Mouse (Mus musculus) kidney, postnatal 36 days (tissue): ENCODE data around the gene Best2.

Experiments
- DNase-seq, 2 experiments: peaks; one replicate each; pipeline ENCODE4 v3.0.0; 2021 to 2022; ENCODE audit warnings: mixed read lengths in 2 of 2

Gene Best2

GRCm38 (mm10) chr8:85021514-85022055 lies 7.3 kb upstream of the Best2 start:
- DNase-seq, result no peak

GRCm38 (mm10) chr8:85017209-85017608 lies 2.9 kb upstream of the Best2 start:
- DNase-seq, result no peak

- no peak for DNase-seq
Observed at GRCm38 (mm10) chr8:85016724-85017123, 2.4 kb upstream of the Best2 start.

GRCm38 (mm10) chr8:85013230-85013840 lies 996 bp downstream of the Best2 start:
- peak; percentile 84 to 89 for DNase-seq

GRCm38 (mm10) chr8:85011242-85011641 lies 3.1 kb downstream of the Best2 start:
- DNase-seq, result peak in 1 of 2 experiments; percentile 21

- DNase-seq, result peak; percentile 33 to 73
Observed at GRCm38 (mm10) chr8:85007686-85008085, 6.6 kb downstream of the Best2 start.

DNA sequence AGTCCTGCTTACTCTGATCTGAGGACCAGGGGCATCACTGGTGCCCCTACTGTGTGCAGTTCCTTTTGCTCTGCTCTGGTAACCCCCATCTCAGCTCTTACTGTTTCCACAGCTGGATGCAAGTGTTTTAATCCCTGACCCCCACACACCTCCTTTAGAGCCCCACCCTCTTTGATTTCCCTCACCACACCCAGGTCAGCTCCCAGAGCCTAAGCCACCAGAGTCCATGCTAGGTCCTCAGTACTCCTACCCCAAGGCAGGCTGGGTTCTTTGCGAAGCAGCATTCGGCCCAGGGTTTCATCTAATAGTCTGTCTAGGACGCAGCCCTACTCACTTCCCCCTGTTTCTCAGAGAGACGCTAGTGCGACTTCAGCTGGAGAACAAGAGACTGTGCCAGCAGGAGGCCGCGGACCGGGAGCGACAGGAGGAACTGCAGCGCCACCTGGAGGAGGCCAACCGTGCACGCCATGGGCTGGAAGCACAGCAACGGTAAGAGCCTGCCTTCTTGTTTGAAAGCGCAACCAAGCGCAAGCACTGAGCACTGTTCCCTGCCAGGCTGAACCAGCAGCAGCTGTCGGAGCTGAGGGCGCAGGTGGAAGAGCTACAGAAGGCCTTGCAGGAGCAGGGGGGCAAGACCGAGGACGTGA lies 16.6 kb downstream of the Best2 start:
- peak; percentile 91 to 97 for DNase-seq

GRCm38 (mm10) chr8:84996978-84997377 lies 17.4 kb downstream of the Best2 start:
- DNase-seq, result no peak

DNA sequence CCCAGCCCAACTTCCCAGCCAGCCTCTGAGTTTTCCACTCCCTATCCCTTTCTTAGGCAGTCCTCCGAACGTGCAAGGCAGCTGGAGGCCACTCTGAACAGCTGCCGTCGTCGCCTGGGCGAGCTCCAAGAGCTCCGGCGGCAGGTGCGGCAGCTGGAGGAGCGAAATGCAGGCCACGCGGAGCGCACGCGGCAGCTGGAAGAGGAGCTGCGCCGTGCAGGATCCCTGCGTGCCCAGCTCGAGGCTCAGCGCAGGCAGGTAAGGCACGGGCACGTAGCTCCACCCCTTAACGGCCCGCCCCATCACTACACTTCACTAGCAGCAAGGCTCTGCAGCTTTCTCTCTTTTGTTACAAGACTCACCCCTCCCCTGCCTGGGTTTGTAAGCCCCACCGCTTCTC lies 18.7 kb downstream of the Best2 start:
- no peak for DNase-seq

DNA sequence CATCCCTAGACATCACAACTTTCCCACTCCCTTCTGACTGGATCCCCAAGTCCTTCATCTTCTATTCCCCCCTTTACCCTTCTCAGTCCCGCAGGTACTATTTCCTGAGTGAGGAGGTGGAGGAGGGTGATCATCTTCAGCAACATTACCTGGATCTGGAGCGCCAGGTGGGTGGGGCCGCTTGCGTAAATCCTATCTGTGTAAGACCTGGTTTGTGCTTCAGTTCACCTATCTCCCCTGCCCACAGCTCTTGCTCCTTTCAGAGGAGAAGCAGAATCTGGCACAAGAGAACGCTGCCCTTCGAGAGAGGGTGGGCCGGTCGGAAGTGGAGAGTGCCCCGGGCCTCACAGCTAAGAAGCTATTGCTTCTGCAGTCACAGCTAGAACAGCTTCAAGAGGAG lies 20.0 kb downstream of the Best2 start:
- no peak for DNase-seq

DNA sequence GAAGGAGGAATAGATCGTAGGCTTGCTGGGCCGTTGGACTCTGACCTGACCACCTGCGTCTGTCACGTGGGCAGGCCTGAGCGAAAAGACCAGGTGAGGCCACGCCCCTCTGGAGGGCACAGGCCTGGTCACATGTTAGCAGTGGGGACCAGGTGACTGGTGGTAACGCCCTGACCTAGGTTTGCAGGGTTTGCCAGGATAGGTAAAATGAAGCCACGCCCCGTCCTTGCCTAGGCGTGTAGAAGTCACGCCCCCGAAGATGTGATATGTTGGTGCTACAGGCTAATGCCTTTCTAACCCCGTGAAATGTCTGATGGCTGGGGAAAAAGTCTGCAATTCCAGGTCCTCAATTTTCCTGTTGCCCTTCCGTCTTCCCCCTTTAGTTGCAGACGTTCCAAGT lies 23.5 kb downstream of the Best2 start:
- peak; percentile 95 to 97 for DNase-seq

- DNase-seq, result peak; percentile 98 to 99
Observed at GRCm38 (mm10) chr8:84990349-84990748, 24.0 kb downstream of the Best2 start, which contains the start of gene Hook2. TSS of gene Hook2 (plus strand) at chr8:84990603.

DNA sequence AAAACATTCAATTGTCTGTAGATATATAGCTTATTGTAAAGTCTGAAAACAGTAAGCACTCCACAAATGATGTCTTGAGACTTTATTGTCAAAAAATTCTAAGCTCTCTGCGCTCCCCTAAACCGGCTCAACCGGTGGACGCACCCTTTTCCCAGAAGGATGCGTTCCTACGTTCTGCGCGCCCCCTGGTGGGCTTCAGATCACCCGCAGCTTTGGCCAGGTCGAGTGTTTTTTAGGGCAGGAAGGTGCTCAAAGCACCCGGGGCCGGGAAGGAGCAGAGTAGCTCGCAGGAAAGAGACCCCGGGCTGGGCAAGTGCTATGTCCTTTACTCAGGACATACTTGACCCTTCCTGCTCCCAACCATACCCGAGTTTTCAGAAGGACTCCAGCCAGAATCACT lies 24.5 kb downstream of the Best2 start:
- peak; percentile 94 to 98 for DNase-seq

DNA sequence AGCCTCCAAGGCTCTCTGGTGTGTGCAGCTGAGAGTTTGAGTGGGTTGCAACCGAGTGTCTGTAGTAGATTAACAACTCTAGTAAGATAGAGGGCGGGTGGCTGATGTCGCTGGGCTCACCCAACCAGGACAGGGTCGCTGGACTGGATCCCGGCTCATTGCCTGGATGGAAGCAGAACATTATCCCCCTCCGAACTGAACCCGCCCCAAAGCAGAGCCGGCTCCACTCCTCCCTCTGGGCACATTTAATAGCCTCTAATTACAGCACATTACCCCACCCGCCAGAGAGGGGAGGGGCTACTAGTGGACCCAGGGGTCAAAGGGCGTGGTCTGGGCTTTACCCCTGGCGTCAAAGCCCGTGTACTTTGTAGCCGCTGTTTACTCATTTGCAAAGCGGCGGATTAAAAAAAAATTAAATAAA lies 25.0 kb downstream of the Best2 start:
- peak; percentile 92 to 94 for DNase-seq

DNA sequence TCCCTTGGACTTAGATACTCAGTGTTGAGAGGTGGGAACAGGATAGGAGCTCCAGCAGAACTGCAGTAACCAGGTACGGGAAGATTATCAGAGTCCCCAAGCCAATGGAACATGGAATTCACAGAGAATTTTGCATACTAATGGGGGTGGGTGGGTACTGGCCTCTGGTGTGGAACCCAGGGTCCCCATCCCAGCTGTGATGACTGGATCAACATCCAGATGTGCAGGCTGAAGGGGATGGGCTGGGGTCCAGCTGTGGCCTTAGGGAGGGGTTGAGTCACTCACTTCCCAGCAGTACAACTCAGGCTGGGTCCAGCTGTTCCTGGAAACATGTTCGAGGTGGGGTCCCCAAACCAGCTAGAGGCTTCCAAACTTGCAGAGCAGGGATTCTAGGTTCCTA lies 26.4 kb downstream of the Best2 start:
- no peak for DNase-seq

GRCm38 (mm10) chr8:84987388-84987787 lies 26.9 kb downstream of the Best2 start:
- DNase-seq, result no peak

- no peak for DNase-seq
Observed at GRCm38 (mm10) chr8:84986379-84986945, 27.9 kb downstream of the Best2 start.

GRCm38 (mm10) chr8:84985684-84986378 lies 28.5 kb downstream of the Best2 start:
- DNase-seq, result peak; percentile 96

DNA sequence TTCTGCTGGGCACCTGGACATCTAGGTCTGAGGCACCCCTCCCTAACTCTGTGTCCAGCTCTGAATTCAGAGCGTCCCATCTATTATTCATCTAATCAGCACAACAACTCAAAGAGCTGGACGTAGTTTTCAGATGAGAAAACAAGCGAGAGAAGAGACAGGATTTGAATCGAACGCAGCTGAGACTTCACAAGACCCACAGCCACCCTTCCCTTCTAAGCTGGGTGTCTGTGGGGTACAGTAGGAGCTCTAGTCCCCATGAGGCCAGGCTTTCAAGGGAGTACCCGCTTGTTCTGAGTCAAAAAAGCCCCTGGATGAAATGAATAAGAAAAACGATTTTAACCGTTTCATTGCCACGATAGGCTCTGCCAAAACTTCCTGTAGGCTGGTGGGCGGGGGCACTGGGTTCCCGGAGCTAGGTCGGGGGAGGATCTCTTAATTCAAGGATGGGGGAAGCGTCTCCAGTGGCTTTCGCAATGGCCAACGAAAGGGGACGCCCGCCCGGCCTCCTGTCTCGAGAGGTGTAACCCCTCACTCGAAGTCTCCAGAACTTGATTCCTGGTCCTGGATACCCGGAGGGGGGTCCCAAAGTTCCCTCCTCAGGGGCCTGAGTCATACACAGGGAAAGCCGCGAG lies 29.2 kb downstream of the Best2 start:
- DNase-seq, result peak in 1 of 2 experiments; percentile 24

DNA sequence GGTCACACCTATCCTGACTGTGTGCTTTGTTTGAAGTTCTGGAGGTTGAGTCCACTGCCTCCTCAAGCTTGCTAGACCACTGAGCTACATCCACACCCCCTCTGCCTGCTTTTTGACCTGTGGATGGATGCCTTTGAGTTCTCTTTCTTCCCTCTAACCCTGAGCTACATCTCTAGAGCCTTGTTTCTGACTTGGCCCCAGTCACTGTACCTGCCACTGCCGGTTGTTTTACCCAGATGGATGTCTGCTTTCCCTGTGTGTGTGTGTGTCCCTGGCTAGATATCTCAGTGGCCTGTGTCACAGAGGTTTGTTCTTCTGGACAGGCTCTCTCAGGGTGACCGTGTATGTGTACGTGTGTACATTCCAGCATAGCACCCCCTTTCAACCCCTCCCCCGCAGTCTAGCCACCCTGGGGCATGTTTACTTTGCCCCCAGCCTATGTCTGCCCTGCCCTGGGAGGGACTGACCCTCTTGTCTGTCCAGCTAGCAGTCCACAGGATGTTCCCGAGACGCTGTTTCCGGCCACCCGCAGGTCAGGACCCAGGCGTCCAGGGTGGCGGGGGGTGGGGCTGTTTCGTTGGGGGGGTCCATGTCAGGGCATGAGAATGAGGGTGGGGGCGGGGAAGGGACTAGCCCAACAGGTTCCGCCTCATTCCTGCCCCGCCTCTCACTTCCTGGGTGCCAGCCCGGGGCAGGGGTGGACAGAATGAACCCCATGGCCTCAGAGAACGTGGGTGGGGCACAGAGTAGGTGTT lies 29.9 kb downstream of the Best2 start:
- DNase-seq, result peak; percentile 78 to 80

DNA sequence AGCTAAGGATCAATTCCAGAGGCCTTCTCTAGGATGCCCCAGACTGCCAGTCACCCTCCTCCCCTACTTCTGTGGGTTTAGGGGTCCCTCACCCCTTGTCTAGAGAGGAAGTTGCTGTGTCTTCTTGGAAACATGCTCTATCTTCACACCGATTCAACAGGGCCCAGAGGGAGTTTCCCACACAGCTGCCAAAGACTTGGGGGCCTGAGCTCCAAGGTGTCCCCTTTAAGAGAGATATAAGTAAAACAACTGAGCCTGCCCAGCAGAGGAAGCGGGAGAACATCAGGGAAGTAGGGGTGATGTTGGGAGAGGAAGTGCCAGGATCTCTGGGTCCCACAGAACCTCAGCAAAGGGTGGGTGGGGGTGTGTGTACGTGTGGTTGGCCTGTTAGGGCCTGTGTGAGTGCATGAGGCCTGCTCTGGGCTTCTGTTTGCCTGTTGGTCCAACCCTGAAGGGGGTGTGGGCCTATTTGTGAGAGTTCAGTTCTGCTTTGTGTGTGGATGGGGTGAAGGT lies 31.8 kb downstream of the Best2 start:
- DNase-seq, result no peak
